Mouse (Mus musculus): ENCODE results near the gene Phyh. TPM values are rescaled to one million over a fixed set of nuclear protein-coding genes. Genes with fewer than 3 reads are reported as not detected.

Gene Phyh
- 38.7 and 39.2 TPM in 2 replicates for polyA plus RNA-seq (2016; fragmentation: Nextera tagmentation; extraction: Ambion mirVana)

- Histone ChIP-seq H3K36me3 (0 out of 2 replicates have a peak, but pooled peaks cover under 1% of the 10 kb centered on the region), H3K4me3 (peak within 1 kb of the TSS; percentile 69), H3K4me2 (peak within 1 kb of the TSS; percentile 94), H3K9me3 (replicated peaks) (no peaks in the 10 kb centered on the region), H3K9ac (peak within 1 kb of the TSS; percentile 69), H3K4me1 (peaks cover 29% of the 10 kb centered on the region), H3K27ac (peak within 1 kb of the TSS; percentile 33; the same call in 1 of the 2 replicates), H3K27me3 (replicated peaks) (no peaks in the 10 kb centered on the region)
- WGBS (ENCODE audit: insufficient replicate concordance), result 5% methylated on average over 35 of the region's 35 CpGs
- ATAC-seq, result peak; percentile 93
Observed at GRCm38 (mm10) chr2:4918860-4919739, at the start of gene Phyh. Gene Phyh (plus strand): TSS chr2:4919019.

GRCm38 (mm10) chr2:4872740-4873139 is 46.1 kb upstream of the Phyh start:
- ATAC-seq, result no peak
- peaks cover 12% of the 10 kb centered on the region; the same call in 1 of the 2 replicates for H3K27me3 ChIP-seq (replicated peaks)
- H3K4me2 ChIP-seq, result no peak overlapping the region
- no peaks in the 10 kb centered on the region for H3K9me3 ChIP-seq (replicated peaks)
- H3K27ac ChIP-seq, result no peak overlapping the region
- no peak overlapping the region for H3K4me3 ChIP-seq
- no peak overlapping the region for H3K9ac ChIP-seq
- no peaks in the 10 kb centered on the region for H3K36me3 ChIP-seq
- 35% methylated on average over 9 of the region's 9 CpGs for WGBS (ENCODE audit: insufficient replicate concordance)
- no peaks in the 10 kb centered on the region for H3K4me1 ChIP-seq

- Histone ChIP-seq H3K9me3 (replicated peaks) (no peaks in the 10 kb centered on the region), H3K27me3 (replicated peaks) (peaks cover 18% of the 10 kb centered on the region; the same call in 1 of the 2 replicates), H3K36me3 (no peaks in the 10 kb centered on the region), H3K4me2 (no peak overlapping the region), H3K4me3 (no peak overlapping the region), H3K4me1 (no peaks in the 10 kb centered on the region), H3K27ac (no peak overlapping the region), H3K9ac (no peak overlapping the region)
- no peak for ATAC-seq
- 53% methylated on average over 6 of the region's 6 CpGs for WGBS (ENCODE audit: insufficient replicate concordance)
Observed at GRCm38 (mm10) chr2:4873331-4873730, 45.5 kb upstream of the Phyh start.

GRCm38 (mm10) chr2:4875090-4875489 is 43.7 kb upstream of the Phyh start:
- Histone ChIP-seq H3K9ac (no peak overlapping the region), H3K36me3 (no peaks in the 10 kb centered on the region), H3K27ac (no peak overlapping the region), H3K4me3 (no peak overlapping the region), H3K4me2 (no peak overlapping the region), H3K4me1 (no peaks in the 10 kb centered on the region), H3K9me3 (replicated peaks) (no peaks in the 10 kb centered on the region), H3K27me3 (replicated peaks) (peaks cover 29% of the 10 kb centered on the region)
- 33% methylated on average over 1 of the region's 1 CpGs for WGBS (ENCODE audit: insufficient replicate concordance)
- no peak for ATAC-seq

- H3K36me3 ChIP-seq, result no peaks in the 10 kb centered on the region
- peaks cover 38% of the 10 kb centered on the region for H3K27me3 ChIP-seq (replicated peaks)
- H3K4me3 ChIP-seq, result no peak overlapping the region
- no peak for ATAC-seq
- no peaks in the 10 kb centered on the region for H3K9me3 ChIP-seq (replicated peaks)
- H3K4me2 ChIP-seq, result no peak overlapping the region
- H3K27ac ChIP-seq, result no peak overlapping the region
- WGBS (ENCODE audit: insufficient replicate concordance), result 44% methylated on average over 3 of the region's 3 CpGs
- H3K9ac ChIP-seq, result no peak overlapping the region
- peaks cover 8% of the 10 kb centered on the region for H3K4me1 ChIP-seq
Observed at GRCm38 (mm10) chr2:4876131-4876530, 42.7 kb upstream of the Phyh start.

GRCm38 (mm10) chr2:4880737-4881349 is 38.0 kb upstream of the Phyh start:
- Histone ChIP-seq H3K27ac (peak overlapping the region; percentile 32; the same call in 1 of the 2 replicates), H3K27me3 (replicated peaks) (peaks cover 33% of the 10 kb centered on the region), H3K9ac (peak overlapping the region; percentile 97), H3K9me3 (replicated peaks) (no peaks in the 10 kb centered on the region), H3K4me2 (peak overlapping the region; percentile 91), H3K4me1 (peaks cover 25% of the 10 kb centered on the region), H3K36me3 (peaks cover 18% of the 10 kb centered on the region), H3K4me3 (peak overlapping the region; percentile 98)
- WGBS (ENCODE audit: insufficient replicate concordance), result 8% methylated on average over 20 of the region's 20 CpGs
- ATAC-seq, result 0 out of 2 replicates have a peak, but pooled peaks have one; percentile 8

- no peaks in the 10 kb centered on the region for H3K9me3 ChIP-seq (replicated peaks)
- peaks cover 25% of the 10 kb centered on the region for H3K4me1 ChIP-seq
- peaks cover 26% of the 10 kb centered on the region for H3K36me3 ChIP-seq
- ATAC-seq, result peak; percentile 79
- peak within 1 kb of the TSS; percentile 94 for H3K27ac ChIP-seq
- peak within 1 kb of the TSS; percentile 97 for H3K9ac ChIP-seq
- H3K4me2 ChIP-seq, result peak within 1 kb of the TSS; percentile 91
- H3K27me3 ChIP-seq (replicated peaks), result peaks cover 32% of the 10 kb centered on the region
- WGBS (ENCODE audit: insufficient replicate concordance), result under 1% methylated on average over 88 of the region's 115 CpGs
- peak within 1 kb of the TSS; percentile 98 for H3K4me3 ChIP-seq
Observed at GRCm38 (mm10) chr2:4881350-4882248, 37.2 kb upstream of the Phyh start, which contains the start of gene Sephs1. Gene Sephs1 (plus strand): TSS chr2:4881564.

- H3K36me3 ChIP-seq, result peaks cover 33% of the 10 kb centered on the region
- H3K9me3 ChIP-seq (replicated peaks), result no peaks in the 10 kb centered on the region
- peaks cover 25% of the 10 kb centered on the region for H3K4me1 ChIP-seq
- H3K27me3 ChIP-seq (replicated peaks), result peaks cover 30% of the 10 kb centered on the region
- peak overlapping the region; percentile 98 for H3K4me3 ChIP-seq
- peak overlapping the region; percentile 91 for H3K4me2 ChIP-seq
- H3K27ac ChIP-seq, result peak overlapping the region; percentile 94
- H3K9ac ChIP-seq, result peak overlapping the region; percentile 97
- WGBS (ENCODE audit: insufficient replicate concordance), result 1% methylated on average over 56 of the region's 63 CpGs
- peak; percentile 62 for ATAC-seq
Observed at GRCm38 (mm10) chr2:4882249-4882791, 36.5 kb upstream of the Phyh start.

GRCm38 (mm10) chr2:4883009-4883704 is 35.7 kb upstream of the Phyh start:
- whole genome bisulfite sequencing (ENCODE audit: insufficient replicate concordance), result 4% methylated on average over 18 of the region's 18 CpGs
- Histone ChIP-seq H3K27ac (peak overlapping the region; percentile 94), H3K9me3 (replicated peaks) (no peaks in the 10 kb centered on the region), H3K27me3 (replicated peaks) (peaks cover 22% of the 10 kb centered on the region), H3K9ac (peak overlapping the region; percentile 97), H3K4me1 (peaks cover 25% of the 10 kb centered on the region), H3K4me3 (peak overlapping the region; percentile 98), H3K4me2 (peak overlapping the region; percentile 91), H3K36me3 (peaks cover 42% of the 10 kb centered on the region)
- ATAC-seq, result no peak

GRCm38 (mm10) chr2:4886896-4887295 is 31.9 kb upstream of the Phyh start:
- no peaks in the 10 kb centered on the region for H3K27me3 ChIP-seq (replicated peaks)
- WGBS (ENCODE audit: insufficient replicate concordance), result 85% methylated on average over 6 of the region's 6 CpGs
- peaks cover 79% of the 10 kb centered on the region for H3K36me3 ChIP-seq
- no peak for ATAC-seq
- no peak overlapping the region for H3K27ac ChIP-seq
- no peak overlapping the region for H3K4me3 ChIP-seq
- H3K4me2 ChIP-seq, result no peak overlapping the region
- H3K4me1 ChIP-seq, result peaks cover 17% of the 10 kb centered on the region
- H3K9ac ChIP-seq, result no peak overlapping the region
- H3K9me3 ChIP-seq (replicated peaks), result no peaks in the 10 kb centered on the region

- H3K4me3 ChIP-seq, result no peak overlapping the region
- H3K9ac ChIP-seq, result no peak overlapping the region
- no peaks in the 10 kb centered on the region for H3K27me3 ChIP-seq (replicated peaks)
- ATAC-seq, result no peak
- no peaks in the 10 kb centered on the region for H3K4me1 ChIP-seq
- H3K36me3 ChIP-seq, result peaks cover 96% of the 10 kb centered on the region
- H3K27ac ChIP-seq, result no peak overlapping the region
- 78% methylated on average over 2 of the region's 2 CpGs for WGBS (ENCODE audit: insufficient replicate concordance)
- no peaks in the 10 kb centered on the region for H3K9me3 ChIP-seq (replicated peaks)
- no peak overlapping the region for H3K4me2 ChIP-seq
Observed at GRCm38 (mm10) chr2:4895598-4895997, 23.2 kb upstream of the Phyh start.

All from liver, embryonic 12.5 days (tissue).